Mouse (Mus musculus) fibroblast of lung, adult 2 months (primary cell): ENCODE measurements around the gene Capzb.
A peak's percentile ranks its signal among the peaks of the same experiment; 100 is the strongest.

ENCODE experiments used
- DNase-seq: peaks from one replicate; pipeline ENCODE4 v3.0.0-alpha.2; 2011; ENCODE audit warnings: low read depth

Capzb gene

DNA sequence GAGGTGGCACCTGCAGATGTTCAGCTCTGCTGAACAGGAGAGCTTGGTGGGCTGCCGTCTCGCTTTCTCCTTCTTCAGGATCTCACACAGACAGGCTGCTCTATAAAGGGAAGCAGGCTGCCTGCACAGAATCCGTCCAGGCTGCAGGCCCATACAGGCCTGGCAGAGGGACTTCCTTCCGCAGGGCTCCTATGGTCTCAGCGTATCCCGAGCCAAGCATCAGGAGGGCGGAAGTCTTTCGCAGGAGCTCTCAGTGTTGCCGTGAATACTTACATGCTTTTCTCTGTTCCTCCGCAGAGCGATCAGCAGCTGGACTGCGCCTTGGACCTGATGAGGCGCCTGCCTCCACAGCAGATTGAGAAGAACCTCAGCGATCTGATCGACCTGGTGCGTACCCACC lies 45.9 kb downstream of the Capzb start:
- DNase-seq, result no peak

DNA sequence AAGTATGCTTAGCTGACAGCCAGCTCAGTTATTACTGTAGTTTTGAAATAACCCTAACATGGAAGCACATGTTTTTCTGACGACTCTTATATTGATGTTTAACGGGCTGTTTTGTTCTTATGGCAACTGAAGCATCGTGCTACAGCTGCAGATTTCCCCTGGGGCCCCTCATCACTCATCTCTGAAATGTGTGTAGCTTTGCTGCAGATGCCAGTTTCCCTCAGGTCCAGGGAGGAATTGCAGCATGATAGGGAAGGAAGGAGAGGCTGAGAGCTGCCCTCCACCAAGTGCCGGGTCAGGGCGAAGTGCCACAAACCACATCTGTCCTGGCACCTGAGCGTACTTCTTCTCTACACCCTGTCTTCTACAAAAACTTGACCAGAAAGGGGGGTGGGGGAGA lies 47.6 kb downstream of the Capzb start:
- no peak for DNase-seq

DNA sequence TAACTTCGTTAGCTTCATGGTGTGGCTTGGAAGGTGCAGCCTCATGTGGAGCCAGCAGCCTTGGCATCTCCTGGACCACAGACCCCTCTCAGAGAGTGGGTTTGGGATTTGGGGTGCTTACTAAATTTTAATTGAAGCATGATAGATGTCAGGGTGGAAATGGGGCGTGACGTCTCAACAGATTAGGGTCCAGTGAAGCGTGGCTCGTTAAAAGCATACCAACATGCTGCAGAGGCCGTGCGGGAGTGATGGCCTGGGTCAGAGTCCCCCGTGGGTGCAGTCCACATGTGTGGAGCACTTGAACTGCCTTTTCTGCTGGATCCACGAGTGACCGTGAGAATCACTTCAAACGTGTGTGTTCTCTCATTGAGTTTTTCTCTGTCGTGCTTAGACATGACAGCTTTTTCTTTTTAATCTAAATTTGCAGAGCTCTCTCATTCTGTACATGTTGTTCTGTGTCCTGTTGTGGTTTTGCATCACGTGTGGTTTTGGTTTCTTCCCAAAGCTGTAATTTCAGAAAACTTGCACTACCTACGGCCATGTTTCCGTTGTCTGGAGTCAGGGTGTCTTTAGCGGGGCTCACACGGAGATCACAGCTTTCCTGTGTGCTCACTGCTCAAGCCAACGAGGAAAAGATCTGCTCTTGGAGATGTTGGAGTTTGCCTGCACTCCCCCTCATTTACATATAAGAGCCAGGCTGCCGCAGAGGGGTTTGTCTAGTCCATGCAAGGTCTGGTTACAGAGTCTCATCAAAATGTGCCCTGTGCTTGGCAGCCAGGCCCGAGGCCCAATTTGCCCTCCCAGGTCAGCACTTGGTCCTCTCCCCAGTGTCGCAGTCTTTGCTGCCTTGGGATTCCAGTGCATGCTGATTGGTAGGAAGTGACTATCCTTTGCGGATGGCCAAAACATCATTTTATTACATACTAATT lies 49.2 kb downstream of the Capzb start:
- DNase-seq, result no peak

DNA sequence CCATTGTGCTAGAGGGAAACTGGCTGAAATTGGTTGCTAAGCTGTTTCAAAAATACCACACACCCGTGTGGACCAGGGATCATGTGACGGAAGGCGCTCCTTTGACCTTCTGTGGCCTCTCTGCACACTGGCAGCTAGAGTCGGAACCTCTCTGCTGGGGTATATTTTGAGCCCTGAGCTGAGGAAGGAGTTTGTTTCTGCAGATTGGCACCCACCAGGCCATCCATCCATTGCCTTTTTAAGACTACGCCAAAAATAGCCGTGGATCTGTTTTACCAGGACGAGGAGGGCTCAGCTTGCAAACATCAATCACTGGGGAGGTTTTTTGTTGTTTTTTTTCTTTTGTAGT lies 49.9 kb downstream of the Capzb start:
- no peak for DNase-seq

DNA sequence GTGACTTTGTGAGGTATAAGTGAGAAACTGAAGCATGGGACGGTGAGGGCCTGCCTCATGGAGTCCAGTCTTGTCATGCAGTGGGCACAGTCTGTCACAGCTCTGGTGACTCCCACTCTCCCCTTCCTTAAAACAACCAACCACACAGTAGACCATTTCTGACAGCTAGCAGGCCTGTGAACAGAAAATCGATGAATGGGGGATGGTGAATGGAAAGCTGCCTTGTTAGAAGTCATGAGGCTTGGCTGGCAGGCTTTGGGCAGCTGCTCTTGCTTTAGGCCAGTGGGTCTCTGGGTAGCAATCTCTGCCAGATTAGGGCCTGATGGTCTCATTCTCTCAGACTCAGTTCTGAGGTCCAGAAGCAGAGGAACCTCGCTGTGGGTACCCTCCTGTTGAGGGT lies 51.5 kb downstream of the Capzb start:
- no peak for DNase-seq

DNA sequence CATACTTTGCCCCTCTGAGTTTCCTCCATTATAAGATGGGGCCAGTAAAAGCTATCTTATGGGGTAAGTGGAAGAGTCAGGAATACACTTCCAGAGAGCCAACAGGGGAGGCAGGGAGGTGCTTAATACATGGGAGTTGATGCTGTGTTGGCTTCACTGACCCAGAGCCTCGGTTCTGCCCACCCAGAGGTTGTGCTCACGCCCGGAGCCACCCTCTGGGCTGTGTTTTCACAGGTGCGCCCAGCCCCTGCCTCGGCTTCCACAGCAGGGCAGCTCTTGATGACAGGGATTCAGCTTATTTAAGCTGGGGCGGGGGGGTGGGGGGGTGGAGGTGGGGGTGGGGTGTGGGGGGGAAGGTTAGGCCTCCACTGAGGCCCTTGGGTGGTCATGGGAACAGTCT lies 52.1 kb downstream of the Capzb start:
- no peak for DNase-seq

DNA sequence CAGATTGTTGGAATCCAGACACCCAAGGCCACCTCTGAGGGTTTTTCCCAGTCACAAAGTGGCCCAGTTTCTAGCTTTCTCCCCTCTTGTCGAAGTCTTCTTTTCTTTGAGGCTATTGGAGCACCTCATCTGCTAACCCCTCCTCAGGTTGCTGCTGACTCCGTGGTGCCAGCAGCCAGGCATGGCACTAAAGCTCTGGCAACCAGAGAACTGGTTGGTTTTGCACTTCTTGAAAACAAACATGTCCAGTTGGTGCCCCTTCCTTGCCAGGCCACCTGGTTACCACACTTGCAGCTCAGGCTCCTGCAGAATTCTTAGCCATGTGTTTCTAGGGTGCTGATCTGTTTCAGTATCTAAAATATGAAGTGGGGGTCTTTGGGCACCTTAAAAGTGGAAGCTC lies 52.8 kb downstream of the Capzb start:
- DNase-seq, result no peak

DNA sequence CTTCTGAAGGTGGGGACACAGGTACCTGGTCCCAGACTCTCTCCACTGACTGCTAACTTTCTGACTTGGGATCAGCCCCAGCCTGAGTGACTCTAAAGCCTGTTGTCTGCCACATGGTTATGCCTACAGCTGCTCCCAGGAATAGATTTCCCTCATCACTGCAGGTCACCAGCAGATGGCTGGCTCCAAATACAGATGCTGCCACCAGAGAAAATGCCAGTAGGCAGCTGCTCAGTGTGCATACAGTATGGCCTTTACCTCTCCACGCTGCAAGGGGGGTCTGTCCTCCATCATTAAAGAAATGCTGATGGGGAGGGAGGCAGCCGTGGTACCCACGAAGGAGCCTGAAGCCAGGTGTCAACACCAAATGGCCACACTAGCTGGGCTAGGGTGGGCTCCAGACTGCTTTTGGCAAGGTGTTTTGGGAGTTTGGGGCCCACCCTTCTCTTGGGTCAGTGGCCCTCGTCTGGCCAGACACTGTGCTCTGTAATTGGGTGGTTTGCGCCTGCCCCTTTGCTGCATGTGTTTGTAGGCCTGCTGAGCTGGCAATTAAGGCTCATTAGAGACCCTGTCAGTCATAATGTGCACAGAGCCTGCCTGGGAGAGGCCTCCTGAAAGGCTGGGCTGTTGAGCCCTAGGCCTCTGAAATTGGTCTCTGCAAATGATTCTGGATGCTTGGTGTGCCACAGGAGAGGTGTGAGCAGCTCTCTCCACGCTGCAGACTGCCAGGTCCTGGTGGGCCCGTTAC lies 53.6 kb downstream of the Capzb start:
- DNase-seq, result no peak

DNA sequence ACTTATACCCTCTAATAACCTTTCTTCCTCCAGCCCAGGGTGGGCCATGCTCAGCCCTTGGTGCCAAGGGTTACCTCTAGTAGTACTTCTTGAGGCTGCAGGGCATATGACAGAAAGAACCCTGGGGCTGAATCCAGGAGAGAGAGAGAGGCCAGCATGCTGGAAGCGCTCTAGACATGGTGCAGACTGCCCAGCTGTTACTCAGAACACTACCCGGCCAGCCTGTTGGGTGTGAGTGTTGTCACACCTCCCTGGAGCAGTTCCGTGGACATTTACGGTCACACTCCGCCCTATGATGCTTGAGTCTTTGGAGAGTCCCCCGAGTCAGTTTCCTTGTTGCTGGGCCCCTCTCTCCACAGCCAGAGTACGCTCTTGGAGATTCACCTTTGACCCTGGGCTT lies 55.3 kb downstream of the Capzb start:
- DNase-seq, result no peak

DNA sequence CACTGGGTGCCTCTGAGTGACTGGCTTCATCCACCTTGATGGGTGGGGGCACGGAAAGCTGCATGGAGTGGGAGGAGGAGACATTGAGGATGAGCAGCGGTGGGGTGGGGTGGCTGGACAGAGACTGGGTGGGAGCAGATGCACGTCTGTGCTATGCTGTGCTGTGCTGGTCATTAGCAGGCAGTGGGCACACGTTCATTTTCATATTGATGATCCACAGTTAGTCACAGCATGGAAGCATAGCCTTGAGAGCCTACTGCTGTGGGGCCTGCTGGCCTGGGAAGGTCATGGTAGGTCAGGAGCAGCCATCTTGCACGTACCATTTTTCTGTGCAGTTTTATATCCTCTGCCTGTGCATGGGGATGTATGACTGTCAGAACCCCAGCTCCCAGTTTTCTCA lies 56.0 kb downstream of the Capzb start:
- no peak for DNase-seq

DNA sequence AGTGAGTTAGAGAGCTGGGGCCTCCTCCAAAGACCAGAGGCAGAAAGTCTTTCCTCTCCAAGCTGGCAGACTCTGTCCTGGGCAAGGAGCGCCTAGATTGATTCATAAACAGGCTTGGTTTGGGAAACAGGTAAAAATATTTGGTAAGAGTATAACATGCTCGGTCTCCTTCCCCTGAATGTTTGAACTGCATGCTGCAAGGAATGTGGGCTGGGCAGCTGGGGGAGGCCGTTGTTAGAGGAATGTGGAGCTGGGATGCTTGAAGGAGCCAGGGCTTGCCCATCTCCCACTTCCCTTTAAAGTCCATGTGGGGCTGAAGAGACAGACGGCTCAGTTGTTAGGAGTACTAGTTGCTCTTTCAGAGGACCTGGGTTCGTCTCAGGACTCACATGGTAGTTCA lies 57.3 kb downstream of the Capzb start:
- no peak for DNase-seq

DNA sequence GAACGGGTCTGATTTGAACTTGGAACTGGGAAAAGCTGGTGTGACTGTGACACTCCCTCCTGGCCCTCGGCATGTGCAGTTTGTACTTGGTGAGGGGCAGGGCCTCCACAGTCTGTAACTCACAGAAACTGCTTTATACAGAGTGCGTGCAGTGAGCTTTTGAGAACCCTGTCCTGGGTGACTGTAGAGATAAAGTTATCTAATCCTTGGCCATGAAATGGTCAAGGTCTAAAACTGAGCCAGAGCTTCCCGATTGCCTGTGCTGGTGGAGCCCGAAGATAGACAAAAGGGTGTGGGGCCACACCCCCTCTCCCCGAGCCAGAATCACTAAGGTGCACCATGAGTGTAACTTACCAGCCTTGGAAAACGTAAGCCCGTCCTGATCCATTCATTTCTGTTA lies 58.2 kb downstream of the Capzb start:
- DNase-seq, result no peak

DNA sequence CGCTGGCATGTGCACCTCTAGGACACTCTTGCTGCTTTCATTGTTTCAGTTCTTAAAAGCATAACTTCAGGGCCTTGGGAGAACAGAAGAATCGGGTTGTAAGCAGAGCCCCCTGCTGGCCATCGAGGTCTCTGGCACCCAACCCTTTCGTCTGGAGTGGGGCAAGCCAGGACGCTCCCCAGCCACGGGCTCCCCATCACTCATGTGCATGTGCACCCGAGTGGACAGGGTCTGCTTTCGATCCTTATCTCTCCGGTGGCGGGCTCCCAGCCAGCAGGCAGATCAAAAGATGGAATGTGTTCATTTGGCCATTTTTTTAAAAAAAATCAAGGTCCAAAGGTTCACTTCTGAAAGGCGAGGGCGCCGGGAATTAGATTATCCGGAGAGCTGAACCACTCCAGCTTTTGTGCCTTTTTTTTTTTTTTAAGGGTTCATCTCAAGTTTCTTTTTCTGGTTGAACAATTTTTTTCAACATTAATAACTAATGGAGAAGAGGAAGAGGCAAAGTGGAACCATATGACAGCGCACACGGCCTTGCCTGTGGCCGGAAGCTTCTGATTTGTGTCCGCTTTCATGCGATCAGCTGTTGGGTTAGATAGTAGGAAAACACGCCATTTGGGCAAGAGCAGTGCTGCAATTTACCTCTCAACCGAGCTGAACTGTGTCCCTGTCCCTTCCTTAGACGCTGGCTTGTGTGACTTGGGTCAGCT lies 59.5 kb downstream of the Capzb start:
- peak; percentile 75 for DNase-seq

DNA sequence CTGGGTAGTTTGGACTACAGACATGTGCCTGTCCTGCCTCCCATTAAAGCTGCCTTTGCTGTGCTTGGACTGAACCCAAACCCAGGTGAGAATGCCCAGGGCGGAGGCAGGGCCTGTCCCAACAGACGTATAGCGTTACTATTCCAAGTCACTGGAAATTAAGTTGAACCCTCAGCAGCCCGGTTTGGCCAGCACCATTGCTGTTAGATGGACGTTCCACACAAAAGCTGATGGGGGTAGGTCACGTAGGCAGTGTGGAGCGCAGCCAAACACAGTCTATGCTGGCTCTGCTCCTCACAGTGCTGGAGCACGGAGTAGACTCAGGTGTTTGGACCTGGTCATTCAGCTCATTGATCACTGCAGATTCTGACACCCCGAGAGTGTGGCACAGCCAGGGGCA lies 60.5 kb downstream of the Capzb start:
- no peak for DNase-seq

DNA sequence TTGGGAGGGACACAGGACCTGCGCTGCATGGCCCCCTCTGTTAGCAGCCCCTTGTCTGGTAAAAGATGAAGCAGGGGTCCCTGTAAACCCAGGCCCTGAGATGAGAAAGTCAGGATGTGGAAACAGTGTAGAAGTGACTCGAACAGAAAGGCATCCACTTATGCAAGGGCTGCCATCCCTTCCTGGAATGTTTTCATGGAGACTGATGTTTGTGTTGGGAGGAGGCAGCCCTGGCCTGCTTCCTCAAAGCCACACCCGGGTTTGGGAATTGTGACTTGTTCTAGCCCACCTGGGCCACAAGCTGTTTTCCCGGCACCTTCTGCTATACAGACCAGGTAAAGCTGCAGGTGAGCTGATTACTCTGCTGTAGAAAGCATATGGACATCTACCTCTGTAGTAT lies 63.4 kb downstream of the Capzb start:
- DNase-seq, result no peak

DNA sequence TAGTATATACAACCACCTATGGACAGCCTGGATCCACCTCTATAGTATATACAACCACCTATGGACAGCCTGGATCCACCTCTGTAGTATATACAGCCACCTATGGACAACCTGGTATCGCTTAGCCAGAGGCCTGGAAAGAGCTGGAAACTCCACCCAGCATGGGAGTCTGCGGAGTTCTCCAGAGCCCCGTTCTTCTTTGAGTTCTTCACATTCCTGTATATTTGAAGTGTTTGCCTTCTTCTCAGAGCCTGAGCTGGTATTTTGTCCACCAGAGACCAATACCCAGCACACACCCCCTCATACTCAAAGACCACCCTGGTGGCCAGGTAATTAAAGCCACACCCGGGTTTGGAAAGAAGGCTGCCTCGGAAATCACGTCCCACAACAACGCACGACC lies 64.0 kb downstream of the Capzb start:
- no peak for DNase-seq

DNA sequence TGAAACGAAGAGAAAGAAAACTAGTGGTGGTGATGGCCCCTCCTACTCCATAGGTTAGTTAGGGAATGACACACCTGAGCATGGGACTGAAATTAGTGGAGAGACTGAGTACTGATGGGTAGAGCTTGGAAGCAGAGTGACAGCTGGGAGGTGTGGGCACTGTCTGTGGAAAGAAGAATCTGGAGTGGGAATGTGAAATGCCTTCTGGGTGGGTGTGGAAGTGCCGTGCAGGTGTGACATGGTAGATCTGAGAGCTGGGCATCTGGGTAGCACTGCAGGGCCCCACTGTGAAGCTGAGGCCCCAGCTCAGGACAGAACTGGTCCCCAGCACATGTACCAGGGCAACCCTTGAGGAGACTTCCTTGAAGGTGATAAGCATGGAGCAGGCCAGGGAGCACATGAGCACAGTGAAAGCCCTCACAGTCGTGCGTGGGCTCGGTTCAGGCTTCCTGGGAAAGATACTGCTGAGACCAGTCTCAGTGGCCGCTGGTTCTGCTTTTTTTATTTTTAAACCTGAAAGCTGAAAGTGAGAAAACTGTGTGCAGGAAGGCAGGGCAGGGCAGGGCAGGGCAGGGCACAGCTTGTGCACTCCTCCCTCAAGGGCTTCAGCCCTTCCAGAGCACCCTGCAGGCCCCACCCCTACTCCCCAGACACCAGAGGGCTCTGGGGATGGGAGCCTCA lies 66.1 kb downstream of the Capzb start:
- no peak for DNase-seq

DNA sequence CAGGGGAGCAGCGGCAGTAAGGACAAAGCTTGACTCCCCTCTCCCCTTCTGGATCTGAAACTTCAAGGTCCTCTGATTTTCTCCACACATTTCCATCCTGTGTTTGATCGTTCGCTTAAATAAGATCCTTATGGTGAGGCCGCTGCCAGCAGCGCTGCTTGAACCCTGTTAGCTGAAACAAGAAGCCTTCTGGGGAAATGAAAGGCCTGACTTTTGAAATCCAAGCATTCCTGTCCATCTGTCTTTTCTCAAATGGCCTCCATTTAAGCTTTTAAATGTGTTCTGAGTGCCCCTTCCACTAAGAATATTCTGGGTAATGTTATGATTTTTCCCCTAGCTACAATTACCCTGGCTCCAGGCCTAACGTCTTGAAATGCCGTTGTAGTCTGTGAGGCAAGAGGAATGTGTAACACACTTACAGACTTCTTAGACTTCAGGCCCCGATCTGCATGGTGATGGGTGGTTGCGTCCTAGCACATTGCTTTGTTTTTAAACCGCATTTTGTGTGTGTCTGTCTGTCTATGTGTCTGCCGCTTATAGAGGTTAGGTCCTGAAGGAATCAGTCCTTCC lies 66.7 kb downstream of the Capzb start:
- DNase-seq, result no peak

DNA sequence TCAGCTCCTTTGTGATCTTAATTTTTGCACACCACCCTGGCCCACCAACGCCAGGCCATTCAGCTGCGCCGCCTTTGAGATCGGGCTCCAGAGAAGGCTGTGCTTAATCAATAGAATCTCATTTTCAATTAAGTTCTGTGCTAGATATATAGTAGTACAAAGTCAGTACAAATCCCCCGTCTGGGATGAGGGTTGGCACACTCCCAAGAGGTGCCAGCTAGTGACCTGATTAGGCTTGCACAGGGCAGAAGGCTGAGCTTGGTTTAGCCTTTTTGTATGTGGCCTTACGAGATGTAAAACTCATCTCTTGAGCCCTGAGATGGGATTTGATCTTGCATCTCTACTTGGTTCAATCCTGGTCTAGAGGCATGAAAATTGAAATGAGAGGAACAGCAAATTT lies 70.3 kb downstream of the Capzb start:
- DNase-seq, result no peak

DNA sequence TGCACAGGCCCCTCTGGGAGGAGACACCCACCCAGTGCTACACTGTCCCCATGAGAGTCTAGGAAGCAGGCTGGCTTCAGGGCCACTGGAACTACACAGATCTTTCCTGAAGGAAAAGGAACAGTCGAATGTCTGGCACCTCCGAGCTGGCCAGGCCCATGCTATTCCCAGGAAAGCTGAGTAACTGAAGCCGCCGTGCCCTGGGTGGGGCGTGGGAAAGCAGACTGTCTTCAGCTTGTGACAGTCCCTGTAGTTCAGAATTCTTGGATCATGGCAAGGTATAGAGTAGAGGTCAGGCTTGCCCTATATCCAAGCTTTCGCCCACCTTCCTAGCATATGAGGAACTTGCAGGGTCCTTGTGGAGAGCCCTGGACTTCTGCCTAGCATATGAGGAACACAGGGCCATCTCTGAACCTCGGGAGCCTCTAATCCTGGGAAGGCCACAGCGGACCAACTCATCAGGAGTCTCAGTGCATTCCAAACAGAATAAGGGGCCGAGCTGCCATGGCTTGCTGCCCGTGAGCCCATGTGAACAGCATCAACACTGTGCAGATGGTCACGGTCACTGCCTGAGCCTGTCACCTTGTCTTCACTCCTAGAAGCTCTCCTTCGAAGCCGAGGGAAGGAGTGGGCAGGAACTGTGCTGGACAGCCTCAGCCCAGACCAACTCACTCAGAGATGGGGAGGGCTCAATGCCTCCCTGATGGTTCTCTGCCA lies 73.2 kb downstream of the Capzb start:
- DNase-seq, result no peak

DNA sequence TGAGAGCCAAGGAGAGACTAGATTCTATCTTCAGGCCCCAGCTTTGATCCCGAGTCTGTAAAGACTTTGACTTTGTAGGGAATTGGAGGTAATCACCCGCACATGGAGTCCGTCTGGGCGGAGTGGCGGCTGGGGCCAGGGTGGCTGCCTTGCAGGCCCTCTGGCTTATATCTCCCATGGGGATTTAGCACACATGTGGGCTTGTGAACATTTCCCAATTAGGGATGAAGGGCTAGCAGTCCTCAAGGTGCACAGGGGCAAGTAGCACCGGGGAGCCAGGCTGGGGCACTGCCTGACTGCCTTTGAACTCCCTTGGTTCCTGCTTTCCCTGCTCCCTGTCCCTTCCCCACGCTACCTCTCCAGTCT lies 73.8 kb downstream of the Capzb start:
- DNase-seq, result no peak
